ENCODE assay signal across 24 mouse cellular contexts in genomic region chr10:13702043-13702442, GRCm38 (mm10).
DNase-seq lines count a peak whose midpoint lies in the region; ATAC-seq lines count a peak whose summit lies in the region.
"Had no signal": no experiment of that assay in that cellular context is flagged by ENCODE, and none has a peak within 500 bp of the region (broad histone marks: within the 10 kb centered on the region; RNA-seq: fewer than 3 reads in every experiment).

No protein-coding gene starts in this region.

- H3K4me2 ChIP-seq in intestine, embryonic 15.5 days (replicated peaks) = no peak overlapping the region
- H3K4me2 ChIP-seq: hindbrain, embryonic 12.5 days had no signal

- no peaks in the 10 kb centered on the region for H3K9me3 ChIP-seq in heart, embryonic 10.5 days
- no peaks in the 10 kb centered on the region for H3K9me3 ChIP-seq in intestine, embryonic 15.5 days
- H3K9me3 ChIP-seq: embryonic facial prominence, embryonic 10.5 days; forebrain, embryonic 10.5 days; heart, embryonic 12.5 days; hindbrain, embryonic 12.5 days had no signal

- 53% methylated on average over 8 of the region's 8 CpGs for WGBS in heart, embryonic 10.5 days
- 59% methylated on average over 8 of the region's 8 CpGs for WGBS in intestine, embryonic 15.5 days

- peaks cover 12% of the 10 kb centered on the region; the same call in 1 of the 2 replicates for H3K4me1 ChIP-seq in heart, embryonic 10.5 days
- H3K4me1 ChIP-seq in intestine, embryonic 15.5 days (replicated peaks) = no peaks in the 10 kb centered on the region
- H3K4me1 ChIP-seq: forebrain, embryonic 10.5 days; hindbrain, embryonic 12.5 days had no signal

- H3K36me3 ChIP-seq in heart, embryonic 10.5 days = no peaks in the 10 kb centered on the region
- no peaks in the 10 kb centered on the region for H3K36me3 ChIP-seq in intestine, embryonic 15.5 days
- H3K36me3 ChIP-seq: embryonic facial prominence, embryonic 10.5 days; forebrain, embryonic 10.5 days; heart, embryonic 12.5 days; hindbrain, embryonic 12.5 days had no signal

- no peak overlapping the region for H3K27ac ChIP-seq in heart, embryonic 10.5 days
- H3K27ac ChIP-seq in intestine, embryonic 15.5 days = no peak overlapping the region
- H3K27ac ChIP-seq: embryonic facial prominence, embryonic 10.5 days; forebrain, embryonic 10.5 days; hindbrain, embryonic 12.5 days had no signal

- no peaks in the 10 kb centered on the region for H3K27me3 ChIP-seq in heart, embryonic 10.5 days (ENCODE audit: insufficient read depth, poor library complexity, severe bottlenecking)
- no peaks in the 10 kb centered on the region for H3K27me3 ChIP-seq in intestine, embryonic 15.5 days (replicated peaks)
- H3K27me3 ChIP-seq: CH12.LX; heart, embryonic 12.5 days; hindbrain, embryonic 12.5 days had no signal

- H3K4me3 ChIP-seq in heart, embryonic 10.5 days = no peak overlapping the region
- no peak overlapping the region for H3K4me3 ChIP-seq in intestine, embryonic 15.5 days (replicated peaks)
- H3K4me3 ChIP-seq: embryonic facial prominence, embryonic 10.5 days; forebrain, embryonic 10.5 days; heart, embryonic 12.5 days; hindbrain, embryonic 12.5 days had no signal

- DNase-seq in heart, adult 11 months = peak; percentile 34
- DNase-seq in heart, embryonic 10.5 days (ENCODE audit: low spot score) = no peak
- peak; percentile 40 for DNase-seq in cerebellum, adult 11 months
- DNase-seq in cerebellum, adult 8-10 months = peak; percentile 54
- peak; percentile 17 to 67 for DNase-seq in cerebellum, postnatal 14 days
- DNase-seq in testis, postnatal 14 days (ENCODE audit: low spot score) = no peak
- DNase-seq in frontal cortex, postnatal 36 days (ENCODE audit: low spot score in 2 of 2) = no peak
- DNase-seq: adrenal gland, postnatal 14 days; gastrocnemius, postnatal 36 days; heart, adult 18-20 months; heart, postnatal 36 days; kidney, adult 11 months; kidney, adult 9 months had no signal

- no peak for ATAC-seq in intestine, embryonic 15.5 days
- ATAC-seq: activated CD4-positive, CD25-positive, alpha-beta regulatory T cell, adult 4 months; forebrain, embryonic 14.5 days; hindbrain, embryonic 16.5 days; inflammation-experienced regulatory T-cells, adult 6 months; Patski had no signal

- H3K9ac ChIP-seq in intestine, embryonic 15.5 days = no peak overlapping the region
- H3K9ac ChIP-seq: heart, embryonic 12.5 days; hindbrain, embryonic 12.5 days had no signal

Comparison
In these comparisons a context has a peak if more than half of its experiments do, and no peak if none do; other contexts are left out.
1. DNase-seq: peak in heart, adult 11 months (single experiment), cerebellum, adult 11 months (single experiment), cerebellum, adult 8-10 months (single experiment) and cerebellum, postnatal 14 days (2 of 2); none in heart, embryonic 10.5 days (single experiment), testis, postnatal 14 days (single experiment) and frontal cortex, postnatal 36 days (0 of 2).